Mouse (Mus musculus): ENCODE measurements at regions not wholly inside any gene's neighbourhood (a gene's known extent, or its start where the extent isn't known, plus 50 kb on each side); places are given as distances from the start of the nearest gene placed in this dataset.
A peak's percentile ranks its signal among the peaks of the same experiment; 100 is the strongest.

DNA sequence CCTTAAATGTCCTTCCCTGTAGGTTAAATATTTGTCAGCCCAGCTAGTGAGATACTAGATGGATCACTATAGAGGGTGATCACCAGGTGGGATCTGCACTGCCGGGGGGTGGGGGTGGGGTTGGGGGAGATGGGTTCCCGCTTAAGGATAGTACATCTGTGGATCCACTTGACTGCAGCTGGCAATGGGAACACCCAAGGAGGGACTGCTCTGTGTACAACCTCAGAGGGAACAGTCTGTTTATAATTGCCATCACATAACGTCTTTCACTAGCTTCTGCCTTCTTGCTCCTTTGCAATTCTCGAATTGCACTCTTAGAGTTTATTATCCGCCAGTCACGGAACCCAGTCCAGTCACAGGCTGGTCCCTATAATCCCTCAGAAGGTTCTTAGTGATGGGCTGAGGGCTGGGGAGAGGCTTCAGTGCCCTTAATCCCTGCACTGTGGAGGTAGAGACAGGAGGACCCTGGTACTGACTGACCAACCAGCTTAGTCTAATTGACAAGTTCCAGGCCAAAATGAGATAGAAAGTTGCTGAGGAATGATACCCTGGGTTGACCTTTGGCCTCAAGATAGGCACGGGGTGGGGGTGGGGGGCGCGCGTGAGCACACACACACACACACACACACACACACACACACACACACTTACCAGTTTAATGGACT is 162.4 kb downstream of the Icos start:
- Histone ChIP-seq H3K27ac (no peak overlapping the region), H3K4me3 (no peak overlapping the region)
- no peak for TF ChIP-seq CTCF (IDR thresholded peaks at IDR 0.05)
- intact Hi-C loops (cut with DNase I): loop anchor here (10.0 kb wide), 1 partner anchor 1565 kb away; the partner anchor contains the start of gene Nrp2
- no peak for DNase-seq

DNA sequence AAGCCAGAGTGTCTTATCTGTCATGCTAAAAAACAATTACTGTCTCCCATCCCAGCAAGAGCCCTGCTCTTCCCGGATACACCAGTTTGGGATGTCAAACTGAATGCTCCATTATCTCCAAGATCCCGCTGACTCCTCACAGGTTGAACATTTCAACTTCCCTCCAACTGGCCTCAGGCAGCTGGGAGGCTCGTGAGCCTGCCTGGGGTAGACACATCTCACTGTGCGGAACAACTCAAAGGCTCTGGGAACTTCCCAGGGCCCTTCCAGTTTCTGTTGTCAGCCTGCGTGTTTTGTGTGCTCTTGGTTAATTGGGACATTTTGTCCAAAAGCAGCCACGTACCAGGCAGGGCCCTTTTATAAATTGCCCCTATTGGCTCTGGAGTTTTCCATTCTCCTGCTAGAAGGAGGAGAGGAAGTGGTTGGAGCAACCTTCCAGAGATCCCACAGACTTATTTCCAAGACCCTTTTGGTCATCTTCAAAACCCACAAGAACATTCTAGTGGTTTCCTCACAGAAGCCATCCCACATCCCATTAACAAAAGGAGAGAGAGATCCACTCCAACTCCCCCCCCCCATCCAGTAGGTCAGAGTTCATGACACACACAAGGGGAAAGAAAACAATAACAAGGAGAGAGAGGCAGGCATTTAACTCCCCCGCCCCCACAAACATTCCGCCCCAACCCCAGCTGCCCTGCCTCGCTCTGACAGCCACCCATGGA is 163.3 kb downstream of the Icos start:
- no peak for DNase-seq
- intact Hi-C loops (cut with DNase I): loop anchor here (10.0 kb wide), 1 partner anchor 1564 kb away; the partner anchor contains the start of gene Nrp2
- Histone ChIP-seq H3K4me3 (no peak overlapping the region), H3K27ac (no peak overlapping the region)
- TF ChIP-seq CTCF (IDR thresholded peaks at IDR 0.05): no peak

DNA sequence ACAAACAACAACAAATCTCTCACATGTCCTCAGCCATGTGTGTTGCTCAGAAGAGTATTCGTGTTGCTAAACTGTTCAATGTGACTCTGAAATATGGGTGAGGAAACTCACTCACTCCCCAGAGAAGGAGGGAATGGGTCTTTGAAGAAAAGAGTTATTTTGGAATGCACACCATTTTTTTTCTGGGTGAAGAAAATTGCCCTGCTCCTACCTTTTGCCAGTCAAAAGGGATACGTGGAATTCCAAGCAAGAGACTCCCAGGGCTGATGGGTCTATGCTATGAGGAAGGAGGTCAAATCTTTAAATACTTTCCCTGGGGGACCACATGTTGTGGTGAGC is 163.8 kb downstream of the Icos start:
- Histone ChIP-seq H3K27ac (peak overlapping the region; percentile 57), H3K4me3 (no peak overlapping the region)
- no peak for TF ChIP-seq CTCF (IDR thresholded peaks at IDR 0.05)
- no peak for DNase-seq
- intact Hi-C loops (cut with DNase I): loop anchor here (10.0 kb wide), 1 partner anchor 1563 kb away; the partner anchor contains the start of gene Nrp2

DNA sequence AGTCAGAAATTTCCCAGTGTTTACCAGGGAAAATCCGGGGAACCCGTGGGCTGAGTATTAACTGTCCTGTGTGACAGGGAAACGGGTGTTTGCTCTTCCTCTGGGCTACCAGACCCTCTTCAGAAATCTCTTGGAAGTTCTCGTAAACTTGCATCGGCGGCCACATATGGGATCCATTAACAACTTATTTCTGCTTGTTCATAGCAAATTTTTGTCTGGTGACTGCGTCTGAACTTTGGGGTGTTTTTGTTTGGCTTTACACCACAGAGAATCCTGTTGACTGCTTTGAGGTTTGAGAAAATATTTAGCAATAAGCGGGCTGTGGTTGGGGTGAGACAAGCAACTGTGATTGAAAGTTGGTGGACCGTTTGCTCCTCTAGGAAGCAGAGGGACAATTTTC is 164.2 kb downstream of the Icos start:
- peak overlapping the region; percentile 57 for H3K27ac ChIP-seq
- intact Hi-C loops (cut with DNase I): loop anchor here (10.0 kb wide), 1 partner anchor 1563 kb away; the partner anchor contains the start of gene Nrp2
- no peak overlapping the region for H3K4me3 ChIP-seq
- DNase-seq: peak; percentile 31
- no peak for TF ChIP-seq CTCF (IDR thresholded peaks at IDR 0.05)

DNA sequence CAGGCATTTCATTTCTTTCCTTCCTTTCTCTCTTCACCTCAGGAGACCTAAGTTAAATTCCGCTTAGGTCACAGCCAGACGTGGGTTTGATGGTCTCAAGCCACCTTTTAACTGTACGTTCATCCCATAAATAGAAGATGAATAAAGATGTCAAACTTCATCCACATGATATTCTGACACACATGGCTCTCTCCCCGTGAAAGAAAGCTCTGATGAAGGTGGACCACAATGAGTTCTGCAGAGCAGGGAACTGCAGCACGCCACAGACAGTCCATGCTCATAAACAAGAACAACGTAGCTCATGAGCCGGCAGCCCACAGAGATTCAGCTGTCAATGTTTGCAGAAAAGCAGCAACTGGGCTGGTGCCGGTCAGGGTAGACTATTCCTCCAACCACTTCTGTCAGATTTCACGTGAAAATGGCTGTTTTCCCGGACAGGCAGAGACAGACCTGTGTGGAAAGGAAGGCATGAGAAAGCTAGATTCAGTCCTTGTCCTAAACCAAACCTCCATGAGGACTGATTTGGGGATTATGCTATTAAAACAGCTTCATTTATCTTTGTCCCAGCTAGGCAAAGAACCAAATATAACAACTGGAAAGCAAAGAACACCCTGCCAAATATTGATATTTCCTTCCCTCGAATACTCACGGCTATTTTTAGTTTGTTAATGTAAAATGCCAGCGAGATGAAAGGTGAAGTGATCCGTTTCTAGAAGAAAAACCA is 165.5 kb downstream of the Icos start:
- TF ChIP-seq CTCF (IDR thresholded peaks at IDR 0.05): no peak
- DNase-seq: no peak
- Histone ChIP-seq H3K27ac (0 out of 2 replicates have a peak overlapping the region, but pooled peaks have one; percentile 57), H3K4me3 (no peak overlapping the region)
- intact Hi-C loops (cut with DNase I): loop anchor here (1.0 to 10.0 kb wide), 2 partner anchors 28 to 1562 kb away; partner anchors contain the start of gene Nrp2

DNA sequence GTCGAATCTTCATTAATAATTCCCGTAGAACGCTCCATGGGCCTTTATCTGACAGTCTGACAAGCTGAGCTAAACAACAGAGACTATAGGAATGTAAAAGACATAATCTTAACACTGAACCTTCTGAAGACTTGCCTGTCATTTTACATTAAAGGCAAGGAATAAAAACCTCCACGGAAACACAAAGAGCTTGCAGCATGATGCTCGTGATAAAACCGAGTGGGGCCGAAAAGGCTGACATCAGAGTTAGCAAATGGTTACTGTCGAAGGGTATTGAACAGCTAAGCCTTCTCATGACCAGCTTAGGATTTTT is 166.0 kb downstream of the Icos start:
- no peak for TF ChIP-seq CTCF (IDR thresholded peaks at IDR 0.05)
- Histone ChIP-seq H3K27ac (no peak overlapping the region), H3K4me3 (no peak overlapping the region)
- no peak for DNase-seq
- intact Hi-C loops (cut with DNase I): loop anchor here (1.0 to 10.0 kb wide), 2 partner anchors 28 to 1561 kb away; partner anchors contain the start of gene Nrp2

DNA sequence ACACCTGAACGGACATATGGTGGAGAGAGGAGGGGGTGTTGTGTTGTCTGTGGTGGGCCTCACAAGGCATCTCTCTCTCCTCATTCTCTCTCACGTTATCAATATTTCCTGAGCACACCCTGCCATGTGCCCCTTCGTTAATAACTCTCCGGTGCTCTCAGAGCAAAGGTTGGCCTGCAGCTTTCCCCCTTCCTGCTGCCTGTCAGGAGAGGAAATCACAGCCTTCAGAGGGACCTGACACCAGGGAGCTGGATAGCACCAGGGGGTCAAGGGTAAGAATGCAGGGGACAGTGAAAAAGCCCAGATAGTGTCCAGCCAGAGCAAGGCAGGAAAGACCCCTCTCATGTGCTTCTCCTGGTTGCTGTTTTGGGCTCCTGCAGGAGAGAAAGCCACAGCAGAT is 167.3 kb downstream of the Icos start:
- no peak overlapping the region for H3K27ac ChIP-seq
- intact Hi-C loops (cut with DNase I): loop anchor here (10.0 kb wide), 1 partner anchor 1560 kb away; the partner anchor contains the start of gene Nrp2
- DNase-seq: no peak

DNA sequence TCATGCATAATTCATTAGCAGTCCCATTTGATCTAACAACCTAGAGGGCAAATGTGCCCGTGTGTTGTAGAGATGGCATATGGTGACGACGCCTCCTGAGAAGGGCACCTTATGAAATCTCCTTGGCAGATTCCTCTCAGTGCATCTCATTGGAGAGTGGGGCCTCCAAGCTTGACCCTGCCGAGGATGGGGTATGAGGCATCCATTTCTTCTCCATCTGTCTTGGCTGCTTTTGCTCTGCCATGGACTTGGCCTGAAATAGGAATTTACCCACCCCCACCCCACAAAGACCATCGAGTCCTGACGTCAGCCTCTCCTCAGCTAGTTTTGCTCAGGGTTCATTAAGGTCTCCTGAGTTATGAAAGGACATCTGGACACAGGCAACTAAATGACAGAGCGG is 167.8 kb downstream of the Icos start:
- no peak overlapping the region for H3K4me3 ChIP-seq
- no peak overlapping the region for H3K27ac ChIP-seq
- DNase-seq: no peak
- TF ChIP-seq CTCF (IDR thresholded peaks at IDR 0.05): no peak
- intact Hi-C loops (cut with DNase I): loop anchor here (10.0 kb wide), 1 partner anchor 1559 kb away; the partner anchor contains the start of gene Nrp2

More for the DNA sequence above, 167.3 kb downstream of the Icos start:
- no peak for TF ChIP-seq CTCF (IDR thresholded peaks at IDR 0.05)
- H3K4me3 ChIP-seq: no peak overlapping the region

DNA sequence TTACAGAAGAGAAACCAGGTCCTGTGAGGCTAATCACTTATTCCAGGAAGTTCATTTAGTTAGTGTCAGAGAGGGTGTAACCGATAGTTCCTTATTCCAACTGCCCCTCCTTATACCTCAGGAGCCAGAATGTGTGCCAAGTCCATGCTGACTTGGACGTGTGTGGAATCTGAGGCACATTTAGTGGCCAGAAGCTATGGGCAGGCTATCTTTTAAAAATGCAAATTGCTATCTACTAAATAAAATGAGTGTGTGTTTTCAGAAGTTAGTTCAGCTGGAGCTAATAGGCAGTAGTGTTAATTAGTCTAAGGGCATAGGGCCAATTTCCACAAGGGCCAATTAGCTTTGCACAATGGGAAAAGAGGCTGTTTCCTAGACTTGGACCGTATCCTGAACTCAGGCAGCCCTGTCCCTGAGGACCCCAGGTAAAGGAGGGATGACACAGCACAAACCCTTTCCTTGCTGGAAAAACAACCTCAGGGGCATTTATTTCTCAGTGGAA is 168.5 kb downstream of the Icos start:
- Histone ChIP-seq H3K27ac (no peak overlapping the region), H3K4me3 (no peak overlapping the region)
- peak; percentile 34 for DNase-seq
- TF ChIP-seq CTCF (IDR thresholded peaks at IDR 0.05): no peak
- intact Hi-C loops (cut with DNase I): loop anchor here (10.0 kb wide), 1 partner anchor 1559 kb away; the partner anchor contains the start of gene Nrp2

DNA sequence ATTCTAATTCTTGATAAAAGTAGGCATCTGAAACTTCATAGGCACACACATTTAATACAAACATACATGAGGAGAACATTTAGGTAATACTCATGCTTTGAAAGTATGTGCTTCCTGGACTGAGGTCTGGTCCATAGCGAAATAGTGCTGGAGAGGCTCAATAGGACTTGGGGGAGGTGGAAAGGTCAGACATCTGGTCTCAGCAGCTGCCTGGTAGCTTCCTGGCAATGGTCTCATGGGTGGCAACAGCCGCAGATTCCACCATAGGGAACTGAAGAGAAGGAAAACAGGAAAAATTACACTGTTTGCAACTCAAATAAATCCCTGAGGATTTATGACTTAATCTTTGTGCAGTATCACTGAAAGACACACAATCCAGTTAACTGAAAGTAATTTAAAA is 174.0 kb downstream of the Icos start:
- TF ChIP-seq CTCF (IDR thresholded peaks at IDR 0.05): no peak
- intact Hi-C loops (cut with DNase I): no loop called here
- peak; percentile 43 for DNase-seq

DNA sequence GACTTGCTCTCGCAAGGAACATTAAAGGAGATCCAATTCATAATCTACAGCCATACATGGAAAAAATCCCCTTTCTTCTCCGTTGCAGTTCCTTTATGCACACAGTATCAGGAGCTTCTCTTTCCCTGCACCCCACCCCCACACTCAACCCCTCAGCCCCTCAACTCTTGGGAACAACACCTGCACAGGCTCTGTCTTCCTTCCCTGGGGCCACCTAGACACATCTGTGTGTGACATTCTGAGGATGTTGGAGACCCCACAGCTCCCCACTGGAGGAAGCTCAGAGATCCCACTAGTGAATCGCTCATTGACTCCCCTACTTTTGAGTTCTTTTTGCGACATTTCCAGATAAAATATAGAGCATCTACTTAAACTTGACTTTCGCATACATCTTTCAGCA is 174.4 kb downstream of the Icos start:
- intact Hi-C loops (cut with DNase I): no loop called here
- no peak for TF ChIP-seq CTCF (IDR thresholded peaks at IDR 0.05)

More for the DNA sequence above, 174.0 kb downstream of the Icos start:
- Histone ChIP-seq H3K4me3 (no peak overlapping the region), H3K27ac (no peak overlapping the region)

DNA sequence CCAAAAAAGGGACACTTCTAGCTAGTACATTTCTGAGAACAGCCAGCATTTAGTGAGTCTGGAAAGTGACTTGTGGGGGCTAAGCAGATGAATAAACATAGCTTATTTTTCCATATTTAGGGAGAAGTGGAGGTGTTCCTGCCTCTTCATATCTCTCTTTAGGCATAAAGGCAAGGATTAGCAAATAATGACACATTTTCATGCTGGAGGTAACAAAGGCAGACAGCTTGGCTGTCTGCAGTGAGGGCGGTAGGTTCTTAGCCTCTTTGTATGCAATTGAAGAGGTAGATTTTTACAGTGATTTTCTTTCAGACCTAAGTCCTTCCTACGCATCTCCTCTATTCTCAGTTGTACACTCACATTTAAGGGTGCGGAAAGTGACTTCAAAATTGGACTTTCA is 176.5 kb downstream of the Icos start:
- H3K4me3 ChIP-seq: no peak overlapping the region
- intact Hi-C loops (cut with DNase I): no loop called here
- no peak for DNase-seq
- no peak for TF ChIP-seq CTCF (IDR thresholded peaks at IDR 0.05)
- H3K27ac ChIP-seq: no peak overlapping the region

More for the DNA sequence above, 174.4 kb downstream of the Icos start:
- DNase-seq: no peak
- no peak overlapping the region for H3K4me3 ChIP-seq
- no peak overlapping the region for H3K27ac ChIP-seq

Data from gastrocnemius, adult 2 months (tissue).